Mouse (Mus musculus) embryonic facial prominence, embryonic 10.5 days (tissue): ENCODE measurements around the gene Kcnn4. TPM values are rescaled to one million over a fixed set of nuclear protein-coding genes. Genes with fewer than 3 reads are reported as not detected.

Source experiments
- DNase-seq: peaks from one replicate; pipeline ENCODE4 v3.0.0-alpha.2; 2017; ENCODE audit warnings: low spot score
- H3K27ac ChIP-seq: fragments of 300-500 bp; sonication (generic); replicated peaks from 2 replicates; pipeline ENCODE4 v1.5.1; 2016; ENCODE audit warnings: mild to moderate bottlenecking
- H3K27me3 ChIP-seq: fragments of 300-500 bp; sonication (generic); replicated peaks from 2 replicates; pipeline ENCODE4 v1.6.1; 2016; ENCODE audit warnings: low read depth, mild to moderate bottlenecking; ENCODE audit not compliant: poor library complexity, severe bottlenecking
- H3K36me3 ChIP-seq: fragments of 300-500 bp; sonication (generic); replicated peaks from 2 replicates; pipeline ENCODE4 v1.6.1; 2016; ENCODE audit warnings: mild to moderate bottlenecking, moderate library complexity
- H3K4me1 ChIP-seq: fragments of 300-500 bp; sonication (generic); 2 replicates; pipeline ENCODE4 v1.6.1; 2016
- H3K4me3 ChIP-seq: fragments of 300-500 bp; sonication (generic); 2 replicates; pipeline ENCODE4 v1.5.1; 2016; ENCODE audit warnings: mild to moderate bottlenecking, moderate library complexity
- H3K9me3 ChIP-seq: fragments of 300-500 bp; sonication (generic); 2 replicates; pipeline ENCODE4 v1.6.1; 2016; ENCODE audit warnings: mild to moderate bottlenecking
- WGBS: fragments of 180-500 bp; shearing (Covaris S2); methylation state at CpG from one replicate; pipeline ENCODE4 v1.1.7; 2016; 5-methylcytosine and 5-hydroxymethylcytosine counted together
- polyA plus RNA-seq: library from polyadenylated mRNA; unstranded; fragments of >200 nt; fragmentation: Nextera tagmentation; extraction: Ambion mirVana; gene quantifications from 2 replicates; pipeline ENCODE4 v1.2.1, GENCODE M21; 2016

Gene Kcnn4
- polyA plus RNA-seq, 1 experiment from 2014 or later = 3.5 TPM

DNA sequence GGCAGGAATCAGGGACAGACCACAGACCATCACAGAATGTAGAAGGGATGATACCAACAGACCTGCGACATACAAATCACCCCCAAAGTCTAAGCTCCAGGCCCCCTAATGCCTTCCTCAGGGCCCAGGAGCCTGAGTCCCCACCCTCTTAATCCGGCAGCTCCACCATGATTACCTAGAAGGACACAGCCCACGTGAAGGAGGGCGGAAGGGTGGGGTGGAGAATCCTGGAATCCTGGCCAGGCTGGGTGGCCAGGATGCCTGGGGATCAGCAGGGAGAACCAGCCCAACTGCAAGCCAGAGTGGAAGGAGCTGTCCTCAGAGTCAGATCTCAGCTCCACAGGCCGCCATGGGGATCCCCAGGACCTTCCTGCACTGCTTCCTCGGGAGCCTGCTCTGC lies 21.2 kb upstream of the Kcnn4 start, which contains the start of gene Lypd5:
Gene Lypd5, plus strand, starts transcription at position 301 of the 400 bp plus-strand sequence.
- no peaks in the 10 kb centered on the region for H3K4me1 ChIP-seq
- 0 out of 2 replicates have a peak, but pooled peaks cover 7% of the 10 kb centered on the region for H3K27me3 ChIP-seq
- 45% methylated on average over 6 of the region's 6 CpGs for WGBS
- H3K9me3 ChIP-seq = no peaks in the 10 kb centered on the region; the same call in 1 of the 2 replicates
- DNase-seq = no peak
- H3K27ac ChIP-seq = no peak within 1 kb of the TSS
- no peak within 1 kb of the TSS for H3K4me3 ChIP-seq
- no peaks in the 10 kb centered on the region for H3K36me3 ChIP-seq

- no peak overlapping the region for H3K27ac ChIP-seq
- no peaks in the 10 kb centered on the region for H3K4me1 ChIP-seq
- no peaks in the 10 kb centered on the region for H3K36me3 ChIP-seq
- peaks cover 10% of the 10 kb centered on the region; the same call in 1 of the 2 replicates for H3K9me3 ChIP-seq
- 83% methylated on average over 6 of the region's 6 CpGs for WGBS
- no peak for DNase-seq
- H3K4me3 ChIP-seq = no peak overlapping the region
- 0 out of 2 replicates have a peak, but pooled peaks cover 7% of the 10 kb centered on the region for H3K27me3 ChIP-seq
Observed at GRCm38 (mm10) chr7:24355646-24356045, 14.4 kb upstream of the Kcnn4 start.

DNA sequence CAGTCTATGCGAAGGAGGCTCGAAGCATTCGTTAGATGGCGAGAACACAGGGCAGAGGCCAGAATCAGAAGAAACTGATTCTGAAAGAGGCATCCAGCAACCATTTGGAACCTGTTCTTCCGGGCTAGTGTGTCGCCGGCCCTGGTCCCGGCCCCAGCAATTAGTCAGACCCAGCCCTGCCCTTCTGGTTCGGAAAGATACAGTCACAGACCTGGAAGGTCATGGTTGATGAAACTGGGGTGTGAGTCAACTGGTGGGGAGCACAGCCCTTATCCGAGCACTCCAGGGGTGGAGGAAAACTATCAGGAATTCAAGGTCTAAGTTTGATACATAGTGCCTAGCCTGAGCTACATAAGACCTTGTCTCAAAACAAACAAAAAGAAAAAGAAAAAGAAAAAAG lies 14.0 kb upstream of the Kcnn4 start:
- Histone ChIP-seq H3K36me3 (no peaks in the 10 kb centered on the region), H3K9me3 (peaks cover 11% of the 10 kb centered on the region; the same call in 1 of the 2 replicates), H3K4me1 (no peaks in the 10 kb centered on the region), H3K27me3 (0 out of 2 replicates have a peak, but pooled peaks cover 7% of the 10 kb centered on the region), H3K27ac (no peak overlapping the region), H3K4me3 (no peak overlapping the region)
- 82% methylated on average over 10 of the region's 10 CpGs for WGBS
- no peak for DNase-seq

- peaks cover 12% of the 10 kb centered on the region; the same call in 1 of the 2 replicates for H3K9me3 ChIP-seq
- H3K4me1 ChIP-seq = no peaks in the 10 kb centered on the region
- 0 out of 2 replicates have a peak, but pooled peaks cover under 1% of the 10 kb centered on the region for H3K27me3 ChIP-seq
- DNase-seq = no peak
- WGBS = 53% methylated on average over 4 of the region's 4 CpGs
- H3K36me3 ChIP-seq = no peaks in the 10 kb centered on the region
- no peak overlapping the region for H3K27ac ChIP-seq
- H3K4me3 ChIP-seq = no peak overlapping the region
Observed at GRCm38 (mm10) chr7:24357899-24358298, 12.2 kb upstream of the Kcnn4 start.

DNA sequence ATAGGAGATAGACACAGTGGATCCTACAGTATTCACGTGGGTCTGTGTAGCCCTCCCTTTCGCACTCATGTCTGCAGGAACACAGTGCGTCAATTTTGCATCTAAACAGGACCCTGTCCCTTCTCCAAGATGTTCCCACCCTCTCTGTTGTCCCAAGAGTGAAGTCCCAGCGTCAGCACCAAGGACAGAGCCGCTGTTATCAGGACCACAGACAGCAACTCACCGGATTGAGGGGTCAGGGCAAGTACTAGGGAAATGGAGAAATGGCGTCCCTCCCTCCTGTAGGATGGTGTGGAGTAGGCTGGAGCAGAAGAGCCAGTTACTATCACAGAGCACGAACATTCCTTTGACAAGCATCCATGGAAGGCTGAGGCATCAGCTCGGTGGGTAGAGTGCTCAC lies 10.8 kb upstream of the Kcnn4 start:
- no peaks in the 10 kb centered on the region for H3K36me3 ChIP-seq
- WGBS = 29% methylated on average over 9 of the region's 9 CpGs
- no peaks in the 10 kb centered on the region for H3K27me3 ChIP-seq
- H3K4me3 ChIP-seq = no peak overlapping the region
- H3K9me3 ChIP-seq = peaks cover 12% of the 10 kb centered on the region; the same call in 1 of the 2 replicates
- peak; percentile 72 for DNase-seq
- H3K4me1 ChIP-seq = no peaks in the 10 kb centered on the region
- H3K27ac ChIP-seq = no peak overlapping the region

DNA sequence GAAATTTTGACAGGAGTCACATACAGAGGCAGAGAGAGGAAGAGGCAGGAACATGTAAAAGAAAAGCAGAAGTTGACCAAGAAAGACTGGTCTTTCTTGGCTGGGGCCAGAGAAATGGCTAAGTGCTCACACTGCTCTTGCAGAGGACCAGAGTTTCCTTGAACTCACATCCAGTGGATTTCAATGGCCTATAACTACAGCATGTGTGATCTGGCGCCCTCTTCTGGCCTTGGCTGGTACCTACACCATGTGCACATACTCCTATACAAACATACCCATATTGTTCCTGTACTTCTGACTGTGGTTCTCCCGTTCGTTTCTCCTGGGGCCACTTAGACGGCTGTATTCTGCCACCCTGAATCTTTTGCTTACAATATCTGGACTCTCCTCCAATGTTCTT lies 9.1 kb upstream of the Kcnn4 start:
- peaks cover 12% of the 10 kb centered on the region; the same call in 1 of the 2 replicates for H3K9me3 ChIP-seq
- H3K27me3 ChIP-seq = no peaks in the 10 kb centered on the region
- no peaks in the 10 kb centered on the region for H3K4me1 ChIP-seq
- DNase-seq = no peak
- no peaks in the 10 kb centered on the region for H3K36me3 ChIP-seq
- H3K27ac ChIP-seq = no peak overlapping the region
- H3K4me3 ChIP-seq = no peak overlapping the region
- WGBS = 67% methylated on average over 4 of the region's 4 CpGs

DNA sequence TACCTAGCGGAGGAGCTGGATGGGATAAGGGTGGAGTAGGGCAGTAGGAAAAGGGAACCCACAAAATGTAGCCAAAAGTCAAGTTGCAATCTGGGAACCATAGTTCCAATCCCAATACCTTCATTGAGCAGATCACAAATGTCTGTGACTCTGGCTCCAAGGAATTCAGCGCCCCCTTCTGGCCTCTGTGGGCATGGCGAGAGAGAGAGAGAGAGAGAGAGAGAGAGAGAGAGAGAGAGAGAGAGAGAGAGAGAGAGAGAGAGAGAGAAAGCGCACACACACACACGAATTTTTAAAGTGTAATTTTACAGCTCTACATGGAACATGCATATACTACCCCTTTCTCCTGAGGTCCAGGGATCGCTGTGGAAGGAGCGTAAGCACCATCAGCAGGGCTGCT lies 6.8 kb upstream of the Kcnn4 start:
- Histone ChIP-seq H3K4me1 (no peaks in the 10 kb centered on the region), H3K36me3 (no peaks in the 10 kb centered on the region), H3K9me3 (peaks cover 3% of the 10 kb centered on the region; the same call in 1 of the 2 replicates), H3K27ac (no peak overlapping the region), H3K27me3 (no peaks in the 10 kb centered on the region), H3K4me3 (no peak overlapping the region)
- DNase-seq = peak; percentile 53
- 25% methylated on average over 7 of the region's 7 CpGs for WGBS

DNA sequence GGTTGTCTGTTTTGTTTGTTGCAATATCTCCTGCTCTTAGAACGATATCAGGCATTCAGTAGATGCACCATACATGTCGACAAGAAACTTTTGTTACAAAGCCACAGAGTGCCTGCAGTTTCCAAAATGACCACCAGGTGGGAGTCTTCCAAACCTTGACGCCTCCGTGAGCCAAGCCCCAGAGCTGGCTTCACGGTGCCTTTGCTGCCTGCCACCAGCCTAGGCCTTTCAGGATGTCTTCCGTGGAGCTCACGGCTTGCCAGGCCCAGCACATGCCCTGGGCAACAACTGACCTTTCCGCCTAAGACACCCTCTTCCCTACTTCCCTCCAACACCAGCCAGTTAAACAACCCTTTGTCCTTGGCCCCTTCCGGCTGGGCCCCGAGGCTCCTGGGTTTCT lies 5.2 kb upstream of the Kcnn4 start:
- Histone ChIP-seq H3K4me3 (no peak overlapping the region), H3K9me3 (peaks cover 3% of the 10 kb centered on the region; the same call in 1 of the 2 replicates), H3K36me3 (no peaks in the 10 kb centered on the region), H3K27ac (peak overlapping the region; percentile 44; the same call in 1 of the 2 replicates), H3K4me1 (no peaks in the 10 kb centered on the region), H3K27me3 (no peaks in the 10 kb centered on the region)
- peak; percentile 83 for DNase-seq
- 21% methylated on average over 10 of the region's 10 CpGs for WGBS

GRCm38 (mm10) chr7:24365258-24366014 lies 4.6 kb upstream of the Kcnn4 start:
- peaks cover 3% of the 10 kb centered on the region; the same call in 1 of the 2 replicates for H3K9me3 ChIP-seq
- peaks cover 6% of the 10 kb centered on the region for H3K4me1 ChIP-seq
- 0 out of 2 replicates have a peak, but pooled peaks cover 5% of the 10 kb centered on the region for H3K27me3 ChIP-seq
- DNase-seq = no peak
- H3K36me3 ChIP-seq = no peaks in the 10 kb centered on the region
- peak overlapping the region; percentile 44; the same call in 1 of the 2 replicates for H3K27ac ChIP-seq
- H3K4me3 ChIP-seq = no peak overlapping the region
- WGBS = 74% methylated on average over 5 of the region's 5 CpGs

- H3K9me3 ChIP-seq = no peaks in the 10 kb centered on the region
- H3K27ac ChIP-seq = no peak overlapping the region
- no peak overlapping the region for H3K4me3 ChIP-seq
- H3K27me3 ChIP-seq = 0 out of 2 replicates have a peak, but pooled peaks cover 5% of the 10 kb centered on the region
- 80% methylated on average over 15 of the region's 15 CpGs for WGBS
- no peak for DNase-seq
- H3K36me3 ChIP-seq = no peaks in the 10 kb centered on the region
- peaks cover 6% of the 10 kb centered on the region for H3K4me1 ChIP-seq
Observed at GRCm38 (mm10) chr7:24366716-24367632, 3.1 kb upstream of the Kcnn4 start.

DNA sequence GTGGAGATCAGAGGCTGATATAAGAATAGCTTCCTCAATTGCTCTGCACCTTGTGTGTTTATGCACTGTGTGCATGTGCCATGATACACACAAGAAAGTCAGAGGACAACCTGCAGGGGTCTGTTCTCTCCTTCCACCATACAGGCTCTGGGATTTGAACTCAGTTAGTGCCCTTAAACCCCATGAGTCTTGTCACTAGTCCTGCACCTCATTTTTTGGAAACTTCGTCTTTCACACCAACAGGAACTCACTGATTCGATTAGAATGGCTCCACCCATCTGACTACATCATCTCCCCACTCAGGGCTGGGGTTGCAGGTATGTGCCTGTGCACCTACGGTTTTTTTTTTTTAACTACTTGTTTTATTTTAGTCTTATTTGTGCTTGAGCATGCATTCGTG lies 1.8 kb upstream of the Kcnn4 start:
- H3K27me3 ChIP-seq = peaks cover 5% of the 10 kb centered on the region; the same call in 1 of the 2 replicates
- WGBS = 71% methylated on average over 4 of the region's 4 CpGs
- H3K27ac ChIP-seq = no peak overlapping the region
- H3K9me3 ChIP-seq = no peaks in the 10 kb centered on the region
- H3K4me3 ChIP-seq = no peak overlapping the region
- no peak for DNase-seq
- no peaks in the 10 kb centered on the region for H3K36me3 ChIP-seq
- H3K4me1 ChIP-seq = peaks cover 12% of the 10 kb centered on the region

- Histone ChIP-seq H3K9me3 (no peaks in the 10 kb centered on the region), H3K4me1 (peaks cover 19% of the 10 kb centered on the region), H3K27ac (no peak overlapping the region), H3K36me3 (no peaks in the 10 kb centered on the region), H3K27me3 (peaks cover 5% of the 10 kb centered on the region; the same call in 1 of the 2 replicates), H3K4me3 (no peak overlapping the region)
- DNase-seq = no peak
- 87% methylated on average over 7 of the region's 7 CpGs for WGBS
Observed at GRCm38 (mm10) chr7:24368946-24369345, 1.1 kb upstream of the Kcnn4 start.
